Mouse (Mus musculus): ENCODE data around the gene Gsg1l.

GRCm38 (mm10) chr7:126019321-126019720 is 62.9 kb downstream of the Gsg1l start:
- TF ChIP-seq POLR2A (IDR thresholded peaks at IDR 0.05; ENCODE audit: borderline replicate concordance, control insufficient read depth, low read depth, low read length): no peak
- no peak for TF ChIP-seq CTCF (IDR thresholded peaks at IDR 0.05; ENCODE audit: control insufficient read depth, insufficient read depth, low read length)
